Mouse (Mus musculus) megakaryocyte progenitor cell, adult 5-6 weeks (primary cell): Measurements from ENCODE around the gene Sh3bgrl3. TPM values are rescaled to one million over a fixed set of nuclear protein-coding genes. Genes with fewer than 3 reads are reported as not detected.

ENCODE experiments used
- ATAC-seq: replicated peaks from 2 replicates; pipeline ENCODE4 v1.8.0; 2016; ENCODE audit warnings: mild to moderate bottlenecking, moderate TSS enrichment, inconsistent platforms; ENCODE audit not compliant: poor library complexity
- total RNA-seq, 2 experiments: library from RNA; stranded (forward) in 1 of 2; stranded (reverse) in 1 of 2; fragments of 157-497, 149-512 nt in 1 of 2; fragments of 200-1000 nt in 1 of 2; gene quantifications; 2 replicates each; pipeline versions ENCODE4 v1.2.3 to v1.2.4; 2015 to 2017

Gene Sh3bgrl3
- total RNA-seq, 2 experiments from 2014 or later = 307 to 761 TPM

GRCm38 (mm10) chr4:134113356-134113994 is 15.1 kb downstream of the Sh3bgrl3 start:
- no peak for ATAC-seq

DNA sequence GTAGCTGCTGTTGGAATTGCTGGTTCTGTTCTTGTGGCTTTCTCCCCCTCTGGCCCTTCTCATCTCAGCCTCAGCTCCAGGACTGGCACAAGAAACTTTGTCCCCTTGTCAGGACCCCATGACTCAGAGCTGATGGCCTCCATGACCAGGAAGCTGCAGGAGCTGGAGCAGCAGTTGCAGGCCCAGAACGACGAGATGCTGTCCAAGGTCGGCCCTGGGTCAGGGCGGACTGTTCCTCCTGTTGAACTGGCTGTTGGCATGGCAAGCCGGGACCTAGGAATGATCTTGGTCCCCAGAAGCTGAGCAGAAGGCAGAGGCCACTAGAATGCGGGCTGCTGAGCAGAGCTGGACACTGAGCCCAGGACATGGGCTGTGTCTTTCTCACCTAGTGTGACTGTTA is 16.2 kb downstream of the Sh3bgrl3 start:
- ATAC-seq = no peak

DNA sequence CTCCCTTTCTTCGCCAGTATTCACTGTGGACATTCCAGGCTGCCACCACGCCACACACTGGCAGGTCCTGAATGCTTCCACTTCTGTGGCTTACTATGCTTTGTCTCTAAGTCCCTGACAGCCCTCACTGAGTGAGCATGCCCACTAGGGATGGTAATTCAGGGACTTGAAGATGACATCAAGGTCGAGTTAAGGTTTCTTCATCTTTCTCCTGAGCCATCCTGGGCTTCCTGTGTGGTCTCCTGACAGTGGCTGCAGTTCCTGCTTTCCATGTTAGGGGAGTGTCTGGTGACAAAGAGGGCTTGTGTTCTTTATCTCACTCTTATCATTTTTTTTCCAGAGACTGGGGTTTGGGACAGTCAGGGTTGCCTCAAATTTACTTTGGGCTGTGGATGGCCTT is 17.9 kb downstream of the Sh3bgrl3 start:
- peak; percentile 57 for ATAC-seq

DNA sequence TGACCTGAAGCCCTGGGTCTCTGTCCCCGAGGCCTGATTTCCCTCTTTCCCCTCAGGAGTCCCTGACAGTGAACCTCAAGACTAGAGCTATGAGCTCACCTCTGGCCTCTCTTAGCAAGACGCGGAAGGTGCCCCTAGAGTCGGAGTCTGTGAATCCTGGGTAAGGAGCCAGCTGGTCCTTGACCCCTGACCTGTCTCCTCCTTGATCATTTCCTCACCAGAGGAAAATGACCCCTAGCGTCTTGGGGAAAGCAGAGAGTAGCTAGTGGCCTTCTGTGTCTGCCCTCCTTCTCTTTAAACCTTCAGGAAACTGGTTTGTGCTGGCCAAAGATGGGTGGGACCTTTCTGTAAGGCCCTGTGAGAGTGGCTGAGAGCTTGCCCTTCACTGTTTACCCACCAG is 20.4 kb downstream of the Sh3bgrl3 start:
- no peak for ATAC-seq

- ATAC-seq = no peak
Measured at GRCm38 (mm10) chr4:134107730-134108129, 20.9 kb downstream of the Sh3bgrl3 start.

DNA sequence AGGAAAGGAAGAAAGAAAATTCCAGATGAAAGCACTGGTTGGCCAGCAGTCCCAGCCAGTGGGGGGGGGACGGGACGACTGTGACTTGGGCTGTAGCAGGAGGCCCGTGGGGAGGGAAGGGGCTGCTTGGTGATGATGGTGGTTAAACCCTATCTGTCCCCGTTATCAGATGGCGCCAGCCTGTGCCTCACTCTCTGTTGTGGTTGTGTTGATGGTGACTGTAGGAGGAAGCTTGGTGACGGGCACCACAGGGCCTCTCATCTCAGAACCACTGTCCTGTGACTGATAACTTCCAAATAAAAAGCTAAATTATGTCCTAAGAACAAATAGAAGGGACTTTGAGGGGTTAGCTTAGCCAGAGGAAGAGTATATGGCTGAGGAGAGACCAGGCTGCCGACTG is 22.5 kb downstream of the Sh3bgrl3 start:
- peak; percentile 40 for ATAC-seq

DNA sequence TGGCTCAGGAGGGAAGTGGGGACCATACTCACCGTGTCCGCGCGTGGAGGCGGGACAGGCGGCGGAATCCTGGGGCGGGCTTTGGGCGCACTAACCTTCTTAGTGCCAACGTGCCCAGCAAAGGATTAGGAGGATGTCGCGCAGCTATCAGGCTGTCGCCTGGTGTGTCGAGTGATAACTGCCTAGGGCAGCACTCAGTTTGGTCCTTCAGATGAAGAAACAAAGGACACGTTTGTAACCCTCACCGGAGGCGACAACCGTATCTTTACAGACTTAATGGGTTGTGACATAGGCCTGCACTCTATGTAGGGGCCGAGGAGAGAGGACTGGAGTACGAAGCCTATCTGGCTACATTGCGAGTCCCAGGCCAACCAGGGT is 25.9 kb downstream of the Sh3bgrl3 start:
- peak; percentile 62 for ATAC-seq

DNA sequence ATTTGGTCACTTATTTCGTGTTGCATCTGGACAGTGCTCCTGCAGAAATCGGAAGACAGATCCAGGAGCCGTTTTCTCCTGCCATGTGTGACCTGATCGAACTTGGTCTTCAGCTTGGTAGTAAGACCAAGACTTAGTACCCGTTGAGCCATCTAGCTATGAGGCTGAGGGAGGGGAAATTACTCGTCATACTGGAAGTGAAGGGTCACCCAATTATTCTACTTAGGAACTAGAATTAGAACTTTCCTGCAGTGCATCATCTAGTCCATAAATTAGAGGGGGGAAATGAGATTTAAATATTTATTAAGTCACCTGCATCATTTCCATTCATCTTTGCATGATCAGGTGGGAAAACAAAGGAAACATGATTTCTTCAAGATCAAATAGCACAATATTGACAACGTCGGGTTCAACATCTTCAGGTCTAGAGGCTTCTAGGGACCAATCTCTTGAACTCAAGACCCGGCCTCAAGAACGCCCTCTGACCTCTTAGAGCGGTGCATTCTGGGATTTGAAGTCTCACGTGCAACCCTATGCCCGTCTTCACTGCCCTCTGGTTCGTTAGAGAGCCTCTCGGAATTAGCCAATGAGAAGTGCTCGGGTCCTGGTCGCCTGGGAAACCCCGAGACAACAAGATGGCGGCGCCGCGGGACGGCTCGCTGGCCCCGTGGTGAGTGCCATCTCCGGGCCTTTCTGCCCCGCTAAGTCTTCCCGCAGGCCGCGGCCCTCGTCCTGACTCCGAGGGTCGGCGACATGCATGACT is 26.4 kb downstream of the Sh3bgrl3 start, which contains the start of gene Ubxn11:
Gene Ubxn11 (plus strand): TSS at position 592 of the 763 bp plus-strand sequence.
- peak; percentile 91 for ATAC-seq

DNA sequence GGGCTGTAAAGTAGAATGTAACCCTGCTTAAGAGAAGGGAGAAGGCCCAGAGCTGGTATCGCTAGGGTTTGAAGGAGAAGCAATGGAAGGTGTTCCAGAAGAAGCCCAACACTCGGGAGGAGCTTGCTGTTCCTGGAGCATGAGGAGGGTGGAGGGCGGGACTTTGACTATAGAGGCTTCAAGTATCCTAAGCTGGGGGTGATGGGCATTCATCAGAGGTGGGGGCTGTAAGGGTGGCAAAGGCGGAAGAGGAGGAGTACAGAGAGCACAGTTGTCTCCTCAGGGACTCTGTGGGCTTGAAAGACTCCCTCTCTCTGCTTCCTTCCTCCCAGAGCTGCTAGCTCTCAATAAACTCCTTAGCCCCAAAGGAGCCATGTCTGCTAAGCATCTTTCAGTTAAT is 28.3 kb downstream of the Sh3bgrl3 start:
- no peak for ATAC-seq

GRCm38 (mm10) chr4:134098628-134099027 is 30.0 kb downstream of the Sh3bgrl3 start:
- ATAC-seq = peak; percentile 63

DNA sequence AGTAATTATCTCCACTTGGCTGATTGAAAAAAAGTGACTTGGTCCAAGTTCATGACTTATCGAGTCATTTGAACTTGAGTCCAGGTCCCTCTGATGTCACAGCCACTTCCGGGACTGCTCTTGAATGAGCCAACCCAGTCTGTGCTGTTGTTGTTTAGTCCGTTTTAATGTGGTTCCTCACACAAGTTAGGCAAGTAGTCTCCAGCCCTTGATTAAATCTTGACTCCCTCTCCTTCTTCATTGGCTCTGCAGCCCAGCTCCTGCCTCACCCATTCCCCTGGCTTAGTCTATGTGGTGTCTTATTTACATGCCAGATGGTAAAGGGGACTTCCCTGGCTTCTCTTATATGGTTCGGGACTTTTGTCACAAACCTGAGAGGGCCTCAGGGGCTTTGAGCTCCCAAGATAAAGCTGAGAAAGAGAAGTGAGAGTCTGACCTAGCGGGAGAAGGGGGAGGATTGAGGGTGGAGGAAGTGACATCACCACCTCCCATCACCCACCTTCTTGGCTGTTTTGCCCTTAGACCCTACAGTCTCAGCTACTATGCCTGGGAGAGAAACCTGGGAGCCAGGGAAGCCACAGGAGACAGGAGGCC is 31.5 kb downstream of the Sh3bgrl3 start:
- peak; percentile 38 for ATAC-seq

GRCm38 (mm10) chr4:134096120-134096519 is 32.5 kb downstream of the Sh3bgrl3 start:
- ATAC-seq = no peak

GRCm38 (mm10) chr4:134094923-134095547 is 33.6 kb downstream of the Sh3bgrl3 start, which contains the start of gene Cd52:
Gene Cd52, minus strand, starts transcription at chr4:134095082.
- peak; percentile 42 for ATAC-seq

GRCm38 (mm10) chr4:134094004-134094564 is 34.5 kb downstream of the Sh3bgrl3 start:
- no peak for ATAC-seq

- peak; percentile 68 for ATAC-seq
Measured at GRCm38 (mm10) chr4:134092382-134093288, 36.0 kb downstream of the Sh3bgrl3 start.

- no peak for ATAC-seq
Measured at GRCm38 (mm10) chr4:134091225-134091529, 37.4 kb downstream of the Sh3bgrl3 start.

DNA sequence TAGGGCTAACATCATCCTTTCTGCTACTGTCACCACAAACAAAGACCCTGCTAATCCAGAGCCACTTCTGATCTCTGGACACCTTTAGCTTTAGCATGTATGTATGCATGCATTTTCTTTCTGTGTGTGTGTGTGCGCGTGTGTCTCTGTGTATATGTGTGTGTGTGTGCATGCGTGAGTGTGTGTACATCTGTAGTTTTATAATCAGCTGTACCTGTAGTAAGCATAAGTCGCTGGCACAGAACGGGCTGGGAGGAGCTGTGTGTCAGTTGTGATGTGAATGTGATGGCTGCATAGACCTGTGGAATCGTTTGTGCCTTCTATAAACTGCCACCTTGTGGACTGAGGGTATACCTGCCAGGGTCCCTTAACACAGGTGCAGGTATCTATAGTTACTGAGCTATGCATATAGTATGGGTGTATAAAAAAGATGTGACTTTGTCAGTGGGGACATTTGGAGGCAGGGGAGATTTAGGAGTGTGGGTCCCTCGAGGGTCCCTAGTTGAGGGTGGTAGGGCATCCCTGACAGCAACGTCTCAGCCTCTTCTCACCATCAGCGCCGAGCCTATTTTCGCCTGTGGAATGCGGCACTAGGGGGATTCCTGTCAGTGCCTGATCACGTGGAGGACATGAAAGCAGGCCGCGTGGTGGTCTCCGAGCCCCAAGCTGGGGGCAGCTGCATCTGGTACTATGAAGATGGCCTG is 37.9 kb downstream of the Sh3bgrl3 start:
- no peak for ATAC-seq

- no peak for ATAC-seq
Measured at GRCm38 (mm10) chr4:134089029-134089428, 39.6 kb downstream of the Sh3bgrl3 start.

DNA sequence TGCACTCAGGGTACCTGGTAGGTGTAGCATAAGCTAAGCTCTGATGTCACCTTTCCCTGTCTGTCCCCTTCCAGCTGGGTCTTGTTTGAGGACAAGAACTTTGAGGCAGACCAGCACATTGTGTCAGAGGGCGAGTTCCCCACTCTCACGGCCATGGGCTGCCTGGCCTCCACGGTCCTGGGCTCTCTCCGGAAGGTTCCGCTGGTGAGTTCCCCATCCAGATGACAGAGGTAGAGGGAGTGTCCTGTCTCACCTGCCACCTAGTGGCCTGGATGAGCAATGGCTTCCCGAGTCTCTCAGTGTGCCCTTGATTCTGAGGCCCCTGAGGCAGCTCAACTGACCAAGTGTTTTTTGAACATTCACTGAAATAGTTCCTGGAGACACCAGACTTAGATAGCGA is 41.2 kb downstream of the Sh3bgrl3 start:
- ATAC-seq = peak; percentile 96

DNA sequence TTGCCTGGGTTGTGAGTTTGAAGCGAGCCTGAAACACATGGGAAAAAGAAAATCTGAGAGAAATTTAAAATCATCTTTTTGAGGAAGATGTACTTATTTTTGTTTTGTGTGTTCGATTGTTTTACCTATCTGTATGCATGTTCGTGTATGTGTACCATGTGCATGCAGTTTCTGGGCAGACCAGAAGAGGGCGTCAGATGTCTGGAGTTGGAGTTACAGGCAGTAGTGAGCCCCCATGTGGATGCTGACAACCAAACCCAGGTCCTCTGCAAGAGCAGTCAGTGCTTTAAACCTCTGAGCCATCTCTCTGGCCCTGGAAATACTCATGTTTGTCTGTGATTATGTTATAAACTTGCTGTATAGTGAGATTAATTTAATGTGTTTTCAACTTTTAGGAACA is 43.6 kb downstream of the Sh3bgrl3 start:
- no peak for ATAC-seq
